Mouse (Mus musculus) stomach, postnatal 0 days (tissue): ENCODE data around the gene Ppl.

ENCODE experiments used
- CTCF ChIP-seq: IDR thresholded peaks from 2 replicates; pipeline ENCODE4 v1.5.1; 2016; ENCODE audit warnings: antibody characterized with exemption, low read depth, mild to moderate bottlenecking, moderate library complexity
- EP300 ChIP-seq: optimal IDR thresholded peaks from 2 replicates; pipeline ENCODE3; 2016; ENCODE audit warnings: antibody characterized with exemption

DNA sequence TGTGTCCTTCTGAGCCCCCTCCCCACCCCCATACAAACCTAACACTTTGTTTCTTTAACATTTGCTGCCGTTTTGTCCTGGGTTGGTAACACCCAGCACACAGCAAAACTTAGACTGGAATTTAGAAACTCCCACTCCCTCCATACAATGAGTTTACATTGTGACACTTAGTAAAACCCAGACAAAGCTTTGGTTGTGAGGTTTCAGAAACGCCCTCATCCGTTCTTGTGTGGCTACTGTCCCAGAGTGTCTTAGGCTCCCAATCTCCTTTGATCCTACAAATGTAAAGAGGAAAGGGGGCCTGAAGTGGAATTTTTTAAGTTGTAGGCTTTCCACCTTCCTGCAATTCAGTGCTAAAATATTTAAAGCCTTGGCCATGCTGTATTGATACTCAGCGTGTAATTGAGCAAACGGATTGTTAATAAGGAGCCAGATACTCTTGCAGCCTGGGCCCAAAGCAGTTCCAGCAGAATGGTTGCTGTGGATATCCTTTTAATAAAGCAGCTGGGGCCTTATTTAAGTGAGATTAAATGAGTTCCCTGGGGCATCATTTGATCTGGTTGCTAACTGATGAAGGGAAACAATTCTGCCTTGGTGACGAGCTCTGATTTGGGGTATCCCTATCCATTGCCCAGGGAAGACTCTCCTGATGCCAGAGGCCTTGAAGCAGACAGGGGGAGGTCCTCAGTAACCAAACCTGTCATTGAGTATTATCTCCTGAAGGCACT, 21.2 kb upstream of the Ppl start:
- TF ChIP-seq CTCF (no peak), EP300 (no peak)
